Mouse (Mus musculus) thymus, postnatal 36 days (tissue): ENCODE measurements around the gene Naaladl1.

Source experiments
- DNase-seq, 2 experiments: peaks; one replicate each; pipeline ENCODE4 v3.0.0; 2022; ENCODE audit warnings: mixed read lengths in 2 of 2

Gene Naaladl1

GRCm38 (mm10) chr19:6105586-6105985 is at the start of gene Naaladl1:
Gene Naaladl1, plus strand, starts transcription at chr19:6105782.
- no peak for DNase-seq

- DNase-seq: no peak
Observed at GRCm38 (mm10) chr19:6056696-6057095, 48.9 kb upstream of the Naaladl1 start.

- DNase-seq: peak; percentile 99
Observed at GRCm38 (mm10) chr19:6057313-6058096, 48.1 kb upstream of the Naaladl1 start, which contains the start of the genes Mrpl49 and Fau. Gene Mrpl49, minus strand, starts transcription at chr19:6057785. Gene Fau, plus strand, starts transcription at chr19:6057844.

- no peak for DNase-seq
Observed at GRCm38 (mm10) chr19:6058513-6058912, 47.1 kb upstream of the Naaladl1 start.

- DNase-seq: no peak
Observed at GRCm38 (mm10) chr19:6058966-6059365, 46.6 kb upstream of the Naaladl1 start.

GRCm38 (mm10) chr19:6061021-6061533 is 44.5 kb upstream of the Naaladl1 start, which contains the start of gene Znhit2:
Gene Znhit2, plus strand, starts transcription at chr19:6061192.
- DNase-seq: peak; percentile 93 to 95

DNA sequence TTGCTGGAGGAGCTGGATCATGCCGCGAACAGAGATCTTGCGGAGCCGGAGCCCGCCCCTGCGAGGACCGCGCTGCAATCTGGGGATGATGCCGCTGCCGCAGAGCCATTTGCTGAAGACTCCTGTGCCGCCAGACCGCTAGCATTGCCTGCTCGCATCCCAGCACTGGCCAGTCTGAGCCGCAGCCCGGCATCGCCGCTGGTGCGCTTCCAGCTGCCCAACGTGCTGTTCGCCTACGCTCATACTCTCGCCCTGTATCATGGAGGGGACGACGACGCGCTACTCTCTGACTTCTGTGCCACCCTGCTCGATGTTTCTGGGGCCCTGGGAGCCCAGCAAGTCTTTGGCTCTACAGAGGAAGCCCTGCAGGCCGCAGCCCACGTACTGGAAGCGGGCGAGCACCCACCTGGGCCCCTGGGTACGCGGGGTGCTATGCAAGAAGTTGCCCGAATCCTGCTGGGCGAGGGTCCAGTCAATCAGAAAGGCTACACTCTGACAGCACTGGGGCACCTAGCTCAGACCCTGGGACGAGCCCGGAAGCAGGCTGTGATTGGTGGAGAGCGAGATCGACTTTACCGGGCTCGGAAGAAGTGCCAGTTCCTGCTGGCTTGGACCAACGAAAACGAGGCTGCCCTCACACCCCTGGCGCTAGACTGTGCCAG is 43.8 kb upstream of the Naaladl1 start:
- DNase-seq: peak; percentile 72 to 77

- no peak for DNase-seq
Observed at GRCm38 (mm10) chr19:6062418-6062817, 43.2 kb upstream of the Naaladl1 start.

DNA sequence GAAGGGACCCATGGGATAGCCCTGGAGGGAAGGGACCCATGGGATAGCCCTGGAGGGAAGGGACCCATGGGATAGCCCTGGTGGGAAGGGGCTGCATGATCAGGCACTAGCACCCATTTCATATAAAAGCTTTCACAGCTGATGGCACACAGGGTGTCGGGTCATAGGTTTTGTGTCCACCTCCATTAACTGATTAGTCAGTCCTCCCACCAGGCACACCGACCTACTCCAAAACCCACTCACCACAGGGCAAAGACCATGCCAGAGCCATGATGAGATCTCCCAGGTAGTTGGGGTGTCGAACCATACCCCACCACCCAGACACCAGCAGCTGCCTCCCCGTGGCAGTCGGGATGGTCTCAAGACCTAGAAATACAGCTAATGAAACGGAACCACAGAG is 42.5 kb upstream of the Naaladl1 start:
- DNase-seq: no peak

GRCm38 (mm10) chr19:6066571-6066970 is 39.0 kb upstream of the Naaladl1 start:
- no peak for DNase-seq

DNA sequence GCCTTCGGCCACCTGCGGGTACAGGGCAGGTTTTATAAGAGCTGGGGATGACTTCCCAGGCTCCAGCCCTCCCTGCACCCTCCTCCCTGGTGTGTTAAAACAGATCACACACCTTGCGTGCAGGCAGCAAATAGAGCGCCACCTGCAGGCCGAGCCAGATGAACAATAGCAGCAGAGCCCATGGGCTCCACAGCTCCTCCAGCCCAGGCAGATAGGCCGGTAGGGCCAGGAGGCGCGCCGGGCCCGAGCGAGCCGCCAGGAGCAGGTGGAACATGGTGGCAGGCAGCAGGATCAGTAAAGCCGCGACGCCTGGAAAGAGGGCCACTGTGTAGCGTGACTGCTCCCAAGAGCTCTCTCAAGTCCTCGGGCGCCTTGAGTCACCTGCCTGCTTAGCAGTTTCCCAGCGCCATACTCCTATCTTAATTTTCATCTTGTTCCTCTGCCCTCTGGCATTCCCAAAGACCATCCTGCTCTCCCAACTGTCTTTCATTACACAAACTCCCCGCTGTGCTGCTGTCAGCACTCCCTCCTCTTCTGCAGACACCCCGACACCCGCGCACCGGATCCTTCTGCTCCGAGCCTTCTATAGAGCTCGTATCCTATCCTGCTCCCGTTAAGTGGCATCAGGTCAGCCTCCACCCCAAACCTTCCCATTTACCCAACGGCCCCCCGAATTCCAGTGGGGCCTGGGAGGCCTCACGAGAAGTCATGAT is 38.4 kb upstream of the Naaladl1 start:
- DNase-seq: peak; percentile 84

- DNase-seq: peak; percentile 83 to 89
Observed at GRCm38 (mm10) chr19:6067724-6068415, 37.7 kb upstream of the Naaladl1 start, which contains the start of gene Tm7sf2. Gene Tm7sf2, minus strand, starts transcription at chr19:6068373.

GRCm38 (mm10) chr19:6068951-6069350 is 36.6 kb upstream of the Naaladl1 start:
- DNase-seq: peak in 1 of 2 experiments; percentile 41

- DNase-seq: no peak
Observed at GRCm38 (mm10) chr19:6069851-6070250, 35.7 kb upstream of the Naaladl1 start.

DNA sequence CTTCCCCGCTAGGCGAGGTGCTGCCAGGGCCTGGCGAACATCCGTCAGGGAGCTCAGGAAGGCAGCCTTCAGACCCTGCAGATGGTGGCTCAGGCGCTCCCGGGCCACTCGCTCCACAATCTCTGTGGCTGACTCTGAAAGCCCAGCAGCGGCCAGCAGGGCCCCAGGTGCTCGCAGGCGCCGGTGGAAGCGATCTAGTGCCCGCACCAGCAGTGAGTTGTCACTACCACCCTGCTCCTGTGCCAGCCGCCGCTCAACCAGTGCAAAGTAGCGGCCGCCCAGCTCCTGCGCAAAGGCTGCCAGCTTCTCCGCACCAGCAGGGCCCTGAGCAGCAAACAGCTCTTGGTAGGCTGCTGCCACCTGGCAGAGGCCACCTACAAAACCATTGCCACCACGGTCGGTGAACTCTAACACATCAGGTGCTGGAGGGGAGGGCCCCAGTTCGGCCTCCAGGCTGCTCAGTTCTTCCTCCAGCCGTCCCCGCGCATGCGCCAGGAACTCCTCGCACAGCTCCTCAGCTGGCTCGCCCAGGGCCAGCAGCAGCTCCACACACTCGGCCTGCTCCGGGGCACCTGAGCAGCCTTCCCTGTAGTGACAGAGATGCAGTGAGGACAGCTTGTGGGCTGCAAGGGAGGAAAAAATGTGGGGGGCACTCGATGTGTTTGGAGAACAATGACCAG is 34.9 kb upstream of the Naaladl1 start:
- DNase-seq: no peak

- DNase-seq: no peak
Observed at GRCm38 (mm10) chr19:6071261-6071660, 34.3 kb upstream of the Naaladl1 start.

DNA sequence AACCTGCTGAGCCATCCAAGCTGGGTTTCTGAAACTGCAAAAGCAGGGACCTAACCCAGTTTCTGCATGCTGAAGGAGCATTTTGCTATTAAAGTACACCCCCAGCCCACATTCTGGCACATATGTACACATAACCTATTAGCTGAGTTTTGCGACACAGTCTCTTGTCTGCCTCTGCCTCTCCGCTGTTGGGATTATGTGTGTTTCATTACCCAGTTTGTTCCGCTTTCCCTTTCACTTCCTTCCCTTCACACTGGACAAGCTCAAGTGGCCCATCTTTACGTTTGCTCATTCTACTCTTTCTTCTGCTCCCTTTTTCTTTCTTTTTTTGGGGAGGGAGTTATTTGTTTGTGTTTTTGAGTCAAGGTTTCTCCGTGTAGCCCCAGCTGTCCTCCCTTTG is 31.7 kb upstream of the Naaladl1 start:
- DNase-seq: no peak

DNA sequence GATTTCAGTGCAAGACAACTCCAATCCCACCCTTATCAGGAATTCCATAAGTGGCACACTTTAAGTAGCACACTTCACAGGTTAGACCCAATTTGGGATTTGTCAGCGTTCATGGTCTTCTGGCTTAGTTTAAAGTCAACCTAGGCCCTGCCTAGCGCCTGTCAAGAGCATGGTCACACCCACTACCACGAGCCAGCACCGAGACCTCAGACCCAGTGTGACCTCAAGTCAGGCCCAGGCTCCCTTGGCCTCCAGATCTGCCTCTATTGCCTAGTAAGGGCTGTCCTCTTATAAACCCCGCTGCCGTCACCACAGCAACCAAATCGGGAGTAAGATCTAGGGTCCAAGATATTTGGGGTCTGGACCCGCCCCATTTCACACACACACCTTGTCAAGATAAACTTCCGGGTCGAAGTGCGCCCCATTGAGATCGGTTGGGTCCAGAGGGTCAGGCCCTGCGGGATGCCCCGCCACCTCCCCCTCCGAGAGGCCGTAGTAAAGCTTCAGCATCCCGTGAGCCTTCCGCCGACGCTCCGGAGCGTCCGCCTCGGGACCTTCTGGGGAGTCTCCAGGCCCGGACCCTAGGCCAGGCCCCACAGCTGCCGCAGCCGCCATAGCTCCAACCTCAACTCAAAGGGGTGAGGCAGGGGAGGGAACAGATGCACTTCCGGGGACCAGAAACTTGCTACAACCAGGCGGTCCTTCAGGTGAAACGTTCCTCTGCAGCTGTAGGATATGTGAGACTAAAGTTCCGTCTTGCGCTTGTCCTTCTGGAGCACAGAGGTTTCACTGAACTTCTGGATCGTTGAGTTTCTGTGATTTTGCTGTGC is 28.8 kb upstream of the Naaladl1 start, which contains the start of gene Vps51:
Vps51 (minus strand) TSS at position 668 of the 830 bp plus-strand sequence.
- peak; percentile 81 to 83 for DNase-seq

GRCm38 (mm10) chr19:6079983-6080480 is 25.6 kb upstream of the Naaladl1 start, which contains the start of gene Tmem262:
Gene Tmem262, plus strand, starts transcription at chr19:6080033.
- no peak for DNase-seq

DNA sequence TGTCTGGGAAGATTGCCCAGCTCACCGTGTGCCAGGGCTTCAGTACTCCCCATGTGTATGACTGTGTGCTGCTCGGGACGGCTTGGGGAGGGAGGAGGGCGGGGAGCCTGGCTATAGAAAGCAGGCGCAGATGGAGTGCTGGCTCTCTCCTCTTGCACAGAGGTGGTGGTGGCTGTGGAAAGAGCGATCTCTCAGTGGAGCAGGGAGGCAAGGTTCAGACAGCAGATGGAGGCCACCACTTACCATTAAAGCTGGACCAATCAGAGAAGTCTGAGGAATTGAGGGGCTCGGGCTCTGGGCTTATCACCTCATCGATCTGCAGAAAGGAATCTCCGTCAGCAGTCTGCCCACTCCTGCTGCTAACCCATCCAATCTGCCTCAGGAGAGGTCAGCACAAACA is 23.4 kb upstream of the Naaladl1 start, which contains the start of gene Gm28374:
Gm28374 (minus strand) TSS at position 101 of the 400 bp plus-strand sequence.
- no peak for DNase-seq
